Mouse (Mus musculus): ENCODE results near the gene Tns1. TPM values are rescaled to one million over a fixed set of nuclear protein-coding genes. Genes with fewer than 3 reads are reported as not detected.

Tns1 gene
- polyA plus RNA-seq, 1 experiment from 2014 or later: 137 TPM

- H3K9me3 ChIP-seq (ENCODE audit: control insufficient read depth, low read length): no peaks in the 10 kb centered on the region
- H3K4me1 ChIP-seq (replicated peaks; ENCODE audit: control insufficient read depth, insufficient read depth, low read length): peaks cover 21% of the 10 kb centered on the region
- no peak overlapping the region for H3K4me2 ChIP-seq (ENCODE audit: low read depth, low read length)
- H3K27me3 ChIP-seq (ENCODE audit: control insufficient read depth, insufficient read depth, low read depth, low read length): no peaks in the 10 kb centered on the region
- no peak for ATAC-seq (ENCODE audit: low read depth)
- H3K4me3 ChIP-seq (ENCODE audit: low read length): no peak overlapping the region
- H3K36me3 ChIP-seq (ENCODE audit: control insufficient read depth, insufficient read depth, low read length): peaks cover 11% of the 10 kb centered on the region
- WGBS: 58% methylated on average over 5 of the region's 5 CpGs
- no peak overlapping the region for H3K27ac ChIP-seq (ENCODE audit: low read length)
- H3K9ac ChIP-seq (ENCODE audit: low read length): no peak overlapping the region
Measured at GRCm38 (mm10) chr1:73972726-73973125, 151.5 kb downstream of the Tns1 start.

GRCm38 (mm10) chr1:73970161-73970730, 154.0 kb downstream of the Tns1 start:
- no peaks in the 10 kb centered on the region for H3K9me3 ChIP-seq (ENCODE audit: control insufficient read depth, low read length)
- peaks cover 8% of the 10 kb centered on the region for H3K36me3 ChIP-seq (ENCODE audit: control insufficient read depth, insufficient read depth, low read length)
- H3K4me3 ChIP-seq (ENCODE audit: low read length): no peak overlapping the region
- no peak overlapping the region for H3K4me2 ChIP-seq (ENCODE audit: low read depth, low read length)
- H3K9ac ChIP-seq (ENCODE audit: low read length): no peak overlapping the region
- H3K4me1 ChIP-seq (replicated peaks; ENCODE audit: control insufficient read depth, insufficient read depth, low read length): peaks cover 40% of the 10 kb centered on the region
- no peak for ATAC-seq (ENCODE audit: low read depth)
- no peak overlapping the region for H3K27ac ChIP-seq (ENCODE audit: low read length)
- WGBS: 27% methylated on average over 5 of the region's 5 CpGs
- H3K27me3 ChIP-seq (ENCODE audit: control insufficient read depth, insufficient read depth, low read depth, low read length): no peaks in the 10 kb centered on the region

GRCm38 (mm10) chr1:73968712-73969511, 155.3 kb downstream of the Tns1 start:
- no peak overlapping the region for H3K4me2 ChIP-seq (ENCODE audit: low read depth, low read length)
- H3K36me3 ChIP-seq (ENCODE audit: control insufficient read depth, insufficient read depth, low read length): peaks cover 7% of the 10 kb centered on the region
- WGBS: 17% methylated on average over 13 of the region's 13 CpGs
- H3K4me3 ChIP-seq (ENCODE audit: low read length): no peak overlapping the region
- peak overlapping the region; percentile 42 for H3K9ac ChIP-seq (ENCODE audit: low read length)
- no peaks in the 10 kb centered on the region for H3K27me3 ChIP-seq (ENCODE audit: control insufficient read depth, insufficient read depth, low read depth, low read length)
- peak; percentile 39; the same call in 1 of the 2 replicates for ATAC-seq (ENCODE audit: low read depth)
- peak overlapping the region; percentile 32 for H3K27ac ChIP-seq (ENCODE audit: low read length)
- peaks cover 49% of the 10 kb centered on the region for H3K4me1 ChIP-seq (replicated peaks; ENCODE audit: control insufficient read depth, insufficient read depth, low read length)
- H3K9me3 ChIP-seq (ENCODE audit: control insufficient read depth, low read length): no peaks in the 10 kb centered on the region

GRCm38 (mm10) chr1:73966411-73967238, 157.6 kb downstream of the Tns1 start:
- ATAC-seq (ENCODE audit: low read depth): peak; percentile 39
- peaks cover 7% of the 10 kb centered on the region for H3K36me3 ChIP-seq (ENCODE audit: control insufficient read depth, insufficient read depth, low read length)
- peaks cover 70% of the 10 kb centered on the region for H3K4me1 ChIP-seq (replicated peaks; ENCODE audit: control insufficient read depth, insufficient read depth, low read length)
- H3K27me3 ChIP-seq (ENCODE audit: control insufficient read depth, insufficient read depth, low read depth, low read length): no peaks in the 10 kb centered on the region
- H3K9ac ChIP-seq (ENCODE audit: low read length): no peak overlapping the region
- H3K4me2 ChIP-seq (ENCODE audit: low read depth, low read length): no peak overlapping the region
- H3K4me3 ChIP-seq (ENCODE audit: low read length): no peak overlapping the region
- no peaks in the 10 kb centered on the region for H3K9me3 ChIP-seq (ENCODE audit: control insufficient read depth, low read length)
- H3K27ac ChIP-seq (ENCODE audit: low read length): peak overlapping the region; percentile 15; the same call in 1 of the 2 replicates
- WGBS: 52% methylated on average over 12 of the region's 12 CpGs

GRCm38 (mm10) chr1:73964151-73964743, 160.0 kb downstream of the Tns1 start:
- H3K9ac ChIP-seq (ENCODE audit: low read length): peak overlapping the region; percentile 36
- H3K36me3 ChIP-seq (ENCODE audit: control insufficient read depth, insufficient read depth, low read length): peaks cover 5% of the 10 kb centered on the region; the same call in 1 of the 2 replicates
- peak overlapping the region; percentile 97 for H3K27ac ChIP-seq (ENCODE audit: low read length)
- ATAC-seq (ENCODE audit: low read depth): no peak
- peaks cover 72% of the 10 kb centered on the region for H3K4me1 ChIP-seq (replicated peaks; ENCODE audit: control insufficient read depth, insufficient read depth, low read length)
- H3K27me3 ChIP-seq (ENCODE audit: control insufficient read depth, insufficient read depth, low read depth, low read length): no peaks in the 10 kb centered on the region
- WGBS: 66% methylated on average over 5 of the region's 5 CpGs
- H3K4me2 ChIP-seq (ENCODE audit: low read depth, low read length): peak overlapping the region; percentile 17; the same call in 1 of the 2 replicates
- H3K4me3 ChIP-seq (ENCODE audit: low read length): no peak overlapping the region
- H3K9me3 ChIP-seq (ENCODE audit: control insufficient read depth, low read length): no peaks in the 10 kb centered on the region

- Histone ChIP-seq H3K27ac (ENCODE audit: low read length) (peak overlapping the region; percentile 97), H3K9ac (ENCODE audit: low read length) (peak overlapping the region; percentile 36; the same call in 1 of the 2 replicates), H3K4me2 (ENCODE audit: low read depth, low read length) (peak overlapping the region; percentile 17; the same call in 1 of the 2 replicates), H3K4me3 (ENCODE audit: low read length) (no peak overlapping the region), H3K27me3 (ENCODE audit: control insufficient read depth, insufficient read depth, low read depth, low read length) (no peaks in the 10 kb centered on the region), H3K36me3 (ENCODE audit: control insufficient read depth, insufficient read depth, low read length) (peaks cover 5% of the 10 kb centered on the region; the same call in 1 of the 2 replicates), H3K4me1 (replicated peaks; ENCODE audit: control insufficient read depth, insufficient read depth, low read length) (peaks cover 72% of the 10 kb centered on the region), H3K9me3 (ENCODE audit: control insufficient read depth, low read length) (no peaks in the 10 kb centered on the region)
- ATAC-seq (ENCODE audit: low read depth): 0 out of 2 replicates have a peak, but pooled peaks have one; percentile 12
- 12% methylated on average over 8 of the region's 8 CpGs for WGBS
Measured at GRCm38 (mm10) chr1:73963626-73964025, 160.6 kb downstream of the Tns1 start.

- Histone ChIP-seq H3K9ac (ENCODE audit: low read length) (peak overlapping the region; percentile 69), H3K27me3 (ENCODE audit: control insufficient read depth, insufficient read depth, low read depth, low read length) (no peaks in the 10 kb centered on the region), H3K27ac (ENCODE audit: low read length) (peak overlapping the region; percentile 97), H3K4me3 (ENCODE audit: low read length) (peak overlapping the region; percentile 45), H3K36me3 (ENCODE audit: control insufficient read depth, insufficient read depth, low read length) (peaks cover 5% of the 10 kb centered on the region; the same call in 1 of the 2 replicates), H3K9me3 (ENCODE audit: control insufficient read depth, low read length) (no peaks in the 10 kb centered on the region), H3K4me2 (ENCODE audit: low read depth, low read length) (peak overlapping the region; percentile 63), H3K4me1 (replicated peaks; ENCODE audit: control insufficient read depth, insufficient read depth, low read length) (peaks cover 78% of the 10 kb centered on the region)
- 8% methylated on average over 12 of the region's 12 CpGs for WGBS
- ATAC-seq (ENCODE audit: low read depth): peak; percentile 87
Measured at GRCm38 (mm10) chr1:73962668-73963371, 161.4 kb downstream of the Tns1 start.

- Histone ChIP-seq H3K4me1 (replicated peaks; ENCODE audit: control insufficient read depth, insufficient read depth, low read length) (peaks cover 82% of the 10 kb centered on the region), H3K27ac (ENCODE audit: low read length) (peak overlapping the region; percentile 97), H3K4me2 (ENCODE audit: low read depth, low read length) (peak overlapping the region; percentile 63), H3K9me3 (ENCODE audit: control insufficient read depth, low read length) (no peaks in the 10 kb centered on the region), H3K4me3 (ENCODE audit: low read length) (peak overlapping the region; percentile 45), H3K36me3 (ENCODE audit: control insufficient read depth, insufficient read depth, low read length) (0 out of 2 replicates have a peak, but pooled peaks cover 5% of the 10 kb centered on the region), H3K27me3 (ENCODE audit: control insufficient read depth, insufficient read depth, low read depth, low read length) (no peaks in the 10 kb centered on the region), H3K9ac (ENCODE audit: low read length) (peak overlapping the region; percentile 69)
- ATAC-seq (ENCODE audit: low read depth): no peak
- 78% methylated on average over 5 of the region's 5 CpGs for WGBS
Measured at GRCm38 (mm10) chr1:73962049-73962448, 162.2 kb downstream of the Tns1 start.
